Mouse (Mus musculus): Measurements from ENCODE around the gene Ubac2. TPM values are rescaled to one million over a fixed set of nuclear protein-coding genes. Genes with fewer than 3 reads are reported as not detected.
"Not testable (repeated sequence)": the region's sequence is repeated elsewhere in the genome, so short reads cannot be mapped to it uniquely, and the experiment has no call there.

Ubac2 gene
- polyA plus RNA-seq, 1 experiment: 41.4 TPM

DNA sequence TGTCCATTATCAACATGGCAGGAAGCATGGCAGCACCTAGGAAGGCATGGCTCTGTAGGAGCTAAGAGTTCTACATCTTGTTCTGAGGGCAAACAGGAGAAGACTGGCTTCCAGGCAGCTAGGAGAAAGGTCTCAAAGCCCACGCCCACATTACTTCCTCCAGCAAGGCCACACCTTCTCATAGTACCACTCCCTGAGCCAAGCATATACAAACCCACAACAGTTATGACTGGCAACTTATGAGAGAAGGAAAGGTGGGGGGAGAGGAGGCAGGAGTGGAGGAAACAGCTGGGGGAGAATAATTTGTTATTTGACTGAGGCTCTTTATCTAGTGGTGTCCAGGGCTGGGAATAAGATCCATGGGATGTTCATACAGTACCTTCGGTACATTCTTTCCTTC, 157.4 kb downstream of the Ubac2 start:
- DNase-seq (ENCODE audit: extremely low spot score in 1 of 2, low spot score in 1 of 2): no peak

- DNase-seq (ENCODE audit: extremely low spot score in 1 of 2, low spot score in 1 of 2): no peak
Observed at GRCm38 (mm10) chr14:122038874-122039647, 160.6 kb downstream of the Ubac2 start.

DNA sequence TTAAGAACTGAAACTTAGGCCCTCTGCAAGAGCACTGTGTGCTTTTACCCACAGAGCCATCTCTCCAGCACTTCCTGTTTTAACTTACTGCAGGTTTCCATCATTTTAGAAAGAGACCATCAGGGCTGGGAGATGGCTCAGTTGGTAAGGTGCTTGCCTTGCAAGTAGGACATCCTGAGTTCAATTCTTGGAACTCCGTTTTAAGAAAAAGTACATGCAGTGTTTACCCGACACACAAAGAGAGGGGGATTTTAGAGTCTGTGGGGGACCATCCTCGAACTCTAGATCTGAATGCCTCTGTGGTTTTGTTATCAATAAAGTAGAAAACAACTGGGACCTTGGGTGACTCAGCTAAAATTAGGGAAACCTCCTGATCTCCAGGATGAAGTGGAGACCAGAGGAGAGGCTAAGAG, 163.0 kb downstream of the Ubac2 start:
- DNase-seq (ENCODE audit: extremely low spot score in 1 of 2, low spot score in 1 of 2): no peak

DNA sequence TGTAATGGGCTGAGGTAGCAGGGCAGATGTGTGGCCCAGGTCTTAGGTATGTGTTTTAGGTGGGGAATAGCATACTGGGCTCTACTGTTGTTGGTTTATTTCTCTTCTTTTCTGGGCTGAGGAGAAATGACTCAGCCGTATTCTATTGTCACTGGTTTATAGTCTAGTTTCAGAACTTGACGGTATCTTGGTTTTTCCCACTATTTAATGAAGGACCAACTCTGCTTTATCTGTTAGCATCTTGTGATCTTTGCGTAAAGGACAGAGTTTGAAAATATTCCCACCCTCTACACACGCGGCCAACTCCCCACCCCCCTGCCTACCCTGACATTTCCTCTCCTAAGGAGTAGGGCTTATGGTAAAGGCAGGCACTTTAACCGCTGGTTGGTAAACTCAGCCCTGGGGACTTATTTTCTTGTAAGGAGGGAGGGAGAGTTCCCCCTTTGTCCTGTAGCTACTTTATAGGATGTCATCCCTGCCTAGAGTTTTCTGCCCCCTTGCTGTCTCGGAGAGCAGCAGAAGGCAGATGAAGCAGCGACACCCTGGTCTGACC, 163.8 kb downstream of the Ubac2 start:
- no peak for DNase-seq (ENCODE audit: extremely low spot score in 1 of 2, low spot score in 1 of 2)

DNA sequence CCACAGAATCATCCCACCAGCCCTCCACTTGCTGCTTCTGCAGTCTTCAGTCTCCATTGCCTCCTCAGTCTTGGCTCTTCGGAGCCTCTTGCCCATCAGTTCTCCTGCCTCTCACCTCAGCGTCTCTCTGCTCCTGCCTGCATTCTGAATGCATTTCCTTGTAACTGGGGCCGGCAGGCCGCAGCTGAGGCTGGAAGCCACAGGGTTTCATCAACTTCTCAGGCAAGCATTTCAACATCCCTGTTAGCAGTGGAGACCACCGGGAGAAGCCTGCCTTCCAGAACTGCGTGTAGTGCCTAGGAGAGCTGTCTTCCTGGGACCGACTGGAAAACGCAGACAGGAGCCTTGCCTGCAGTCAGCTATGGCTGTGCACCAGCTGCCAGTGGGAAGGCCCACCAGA, 169.4 kb downstream of the Ubac2 start:
- no peak for DNase-seq (ENCODE audit: extremely low spot score in 1 of 2, low spot score in 1 of 2)

DNA sequence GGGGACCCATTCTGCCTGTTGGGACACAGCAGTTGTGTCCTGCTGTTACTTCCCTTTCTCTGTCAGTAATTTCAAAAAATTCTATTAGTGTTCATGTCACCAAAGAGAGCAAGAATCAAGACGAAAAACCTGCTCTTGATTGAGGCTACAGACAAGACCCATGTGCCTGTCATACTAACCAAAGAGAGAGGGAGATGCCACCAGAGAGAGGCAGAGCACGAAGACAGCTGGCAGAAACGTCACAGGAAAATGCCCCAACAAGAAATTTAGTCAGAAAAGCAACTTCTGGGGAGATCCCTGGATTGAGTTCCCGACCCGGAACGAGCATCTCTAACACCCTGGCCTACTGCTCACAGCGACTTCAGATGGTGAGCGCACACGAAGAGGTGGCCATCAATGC, 170.4 kb downstream of the Ubac2 start:
- DNase-seq (ENCODE audit: extremely low spot score in 1 of 2, low spot score in 1 of 2): no peak

- DNase-seq (ENCODE audit: extremely low spot score in 1 of 2, low spot score in 1 of 2): no peak
Observed at GRCm38 (mm10) chr14:122052896-122053635, 174.6 kb downstream of the Ubac2 start.

DNA sequence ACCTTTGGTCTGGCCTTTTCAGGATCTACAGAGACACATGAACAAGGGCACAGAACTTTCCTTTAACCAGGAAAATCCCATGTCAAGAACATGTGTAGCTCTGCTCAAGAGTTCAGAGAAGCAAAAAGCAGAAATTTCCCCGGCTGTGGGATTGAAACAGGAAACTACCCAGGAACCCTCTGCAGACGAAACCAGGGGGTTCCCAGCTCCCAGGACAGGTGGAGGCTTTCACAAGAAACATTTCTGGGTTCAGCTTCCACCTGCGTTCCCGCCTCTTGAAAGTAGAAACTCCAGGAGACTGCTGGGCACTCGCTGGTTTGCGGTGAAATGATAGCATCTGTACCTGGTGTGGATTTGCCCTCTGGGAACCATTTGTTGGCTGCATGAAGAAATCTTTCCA, 178.5 kb downstream of the Ubac2 start:
- DNase-seq (ENCODE audit: extremely low spot score in 1 of 2, low spot score in 1 of 2): no peak

DNA sequence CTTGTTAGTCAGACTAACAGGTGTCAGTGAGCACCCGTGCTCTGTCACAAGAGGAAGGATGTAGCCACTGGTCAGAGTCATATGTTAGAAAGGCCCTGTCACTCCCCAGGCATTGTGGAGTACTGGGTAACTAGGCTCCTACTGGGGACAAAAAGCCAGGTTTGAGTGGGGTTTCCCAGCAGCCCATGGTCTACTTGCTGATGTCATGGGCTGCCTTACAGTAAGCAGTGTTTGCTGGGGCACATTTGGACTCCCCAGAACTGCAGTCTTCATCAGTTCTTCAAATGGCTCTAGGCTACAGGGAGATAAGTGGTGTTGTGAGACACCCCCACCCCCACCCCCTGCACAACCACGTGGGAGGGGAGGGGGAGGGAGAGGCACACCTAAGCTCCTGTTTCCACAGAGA, 179.5 kb downstream of the Ubac2 start:
- DNase-seq (ENCODE audit: extremely low spot score in 1 of 2, low spot score in 1 of 2): no peak

GRCm38 (mm10) chr14:122060642-122061041, 182.2 kb downstream of the Ubac2 start:
- DNase-seq (ENCODE audit: extremely low spot score in 1 of 2, low spot score in 1 of 2): peak; percentile 56 to 93

GRCm38 (mm10) chr14:122061376-122061775, 183.0 kb downstream of the Ubac2 start:
- DNase-seq (ENCODE audit: extremely low spot score in 1 of 2, low spot score in 1 of 2): peak in 1 of 2 experiments; percentile 23

GRCm38 (mm10) chr14:122062411-122063090, 184.1 kb downstream of the Ubac2 start:
- no peak for DNase-seq (ENCODE audit: extremely low spot score in 1 of 2, low spot score in 1 of 2)

GRCm38 (mm10) chr14:122063599-122063998, 185.2 kb downstream of the Ubac2 start:
- no peak for DNase-seq (ENCODE audit: extremely low spot score in 1 of 2, low spot score in 1 of 2)

GRCm38 (mm10) chr14:122064519-122064918, 186.1 kb downstream of the Ubac2 start:
- DNase-seq (ENCODE audit: extremely low spot score in 1 of 2, low spot score in 1 of 2): peak in 1 of 2 experiments; percentile 84

- no peak for DNase-seq (ENCODE audit: extremely low spot score in 1 of 2, low spot score in 1 of 2)
Observed at GRCm38 (mm10) chr14:122066243-122066642, 187.8 kb downstream of the Ubac2 start.

GRCm38 (mm10) chr14:122068036-122068435, 189.6 kb downstream of the Ubac2 start:
- not testable (repeated sequence) for DNase-seq (ENCODE audit: extremely low spot score in 1 of 2, low spot score in 1 of 2)

- no peak for DNase-seq (ENCODE audit: extremely low spot score in 1 of 2, low spot score in 1 of 2)
Observed at GRCm38 (mm10) chr14:122068801-122069695, 190.6 kb downstream of the Ubac2 start.

DNA sequence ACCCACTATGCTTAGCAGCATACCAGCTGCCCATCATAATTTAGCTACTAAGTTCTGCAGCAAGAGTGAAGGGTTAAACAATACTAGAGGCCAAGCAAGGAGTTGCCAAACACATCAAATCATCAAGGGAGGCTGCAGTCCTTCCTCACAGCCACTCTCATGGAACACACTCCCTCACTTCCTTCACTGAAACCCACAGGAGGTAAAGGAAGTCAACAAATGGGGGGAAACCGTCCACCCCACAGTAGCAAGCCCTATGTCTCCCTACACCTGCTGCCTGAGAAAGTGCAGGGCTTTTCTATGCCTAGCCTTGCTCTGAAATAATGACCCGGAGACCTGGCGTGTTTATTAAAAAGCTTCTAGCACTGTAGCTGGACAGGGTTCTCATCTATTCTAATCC, 191.5 kb downstream of the Ubac2 start:
- no peak for DNase-seq (ENCODE audit: extremely low spot score in 1 of 2, low spot score in 1 of 2)
